Mouse (Mus musculus) heart, embryonic 13.5 days (tissue): ENCODE results near the gene Klk12. TPM values are rescaled to one million over a fixed set of nuclear protein-coding genes. Genes with fewer than 3 reads are reported as not detected.

Source experiments
- ATAC-seq: fragments of 200-750 bp; cut with Nextera tagmentation; 2 replicates; pipeline ENCODE4 v1.8.0; 2017; ENCODE audit warnings: moderate TSS enrichment; ENCODE audit not compliant: insufficient number of reproducible peaks, low FRiP score, low TSS enrichment; ENCODE audit errors: extremely low read depth
- H3K27ac ChIP-seq: fragments of 300-500 bp; sonication (generic); replicated peaks from 2 replicates; pipeline ENCODE4 v1.5.1; 2015; ENCODE audit warnings: moderate library complexity, mild to moderate bottlenecking, inconsistent platforms
- H3K27me3 ChIP-seq: fragments of 300-500 bp; sonication (generic); replicated peaks from 2 replicates; pipeline ENCODE4 v1.6.1; 2015; ENCODE audit warnings: mild to moderate bottlenecking, inconsistent platforms
- H3K36me3 ChIP-seq: fragments of 300-500 bp; sonication (generic); 2 replicates; pipeline ENCODE4 v1.6.1; 2015; ENCODE audit warnings: mild to moderate bottlenecking, inconsistent platforms
- H3K4me1 ChIP-seq: fragments of 300-500 bp; sonication (generic); 2 replicates; pipeline ENCODE4 v1.6.1; 2015; ENCODE audit warnings: inconsistent platforms
- H3K4me2 ChIP-seq: fragments of 300-500 bp; sonication (generic); 2 replicates; pipeline ENCODE4 v1.6.1; 2015; ENCODE audit warnings: inconsistent platforms, mild to moderate bottlenecking, moderate library complexity
- H3K4me3 ChIP-seq: fragments of 300-500 bp; sonication (generic); 2 replicates; pipeline ENCODE4 v1.5.1; 2015; ENCODE audit warnings: moderate library complexity, mild to moderate bottlenecking, inconsistent platforms
- H3K9ac ChIP-seq: fragments of 300-500 bp; sonication (generic); 2 replicates; pipeline ENCODE4 v1.6.1; 2015; ENCODE audit warnings: inconsistent platforms, mild to moderate bottlenecking, moderate library complexity
- H3K9me3 ChIP-seq: fragments of 300-500 bp; sonication (generic); 2 replicates; pipeline ENCODE4 v1.6.1; 2016; ENCODE audit warnings: inconsistent platforms
- WGBS: fragments of 180-500 bp; shearing (Covaris S2); methylation state at CpG from one replicate; pipeline ENCODE4 v1.1.7; 2015; ENCODE audit warnings: mixed read lengths; 5-methylcytosine and 5-hydroxymethylcytosine counted together
- polyA plus RNA-seq: library from polyadenylated mRNA; unstranded; fragments of >200 nt; fragmentation: Nextera tagmentation; extraction: Ambion mirVana; gene quantifications from 2 replicates; pipeline ENCODE4 v1.2.1, GENCODE M21; 2015

The Klk12 gene
- polyA plus RNA-seq, 1 experiment from 2014 or later = not detected

DNA sequence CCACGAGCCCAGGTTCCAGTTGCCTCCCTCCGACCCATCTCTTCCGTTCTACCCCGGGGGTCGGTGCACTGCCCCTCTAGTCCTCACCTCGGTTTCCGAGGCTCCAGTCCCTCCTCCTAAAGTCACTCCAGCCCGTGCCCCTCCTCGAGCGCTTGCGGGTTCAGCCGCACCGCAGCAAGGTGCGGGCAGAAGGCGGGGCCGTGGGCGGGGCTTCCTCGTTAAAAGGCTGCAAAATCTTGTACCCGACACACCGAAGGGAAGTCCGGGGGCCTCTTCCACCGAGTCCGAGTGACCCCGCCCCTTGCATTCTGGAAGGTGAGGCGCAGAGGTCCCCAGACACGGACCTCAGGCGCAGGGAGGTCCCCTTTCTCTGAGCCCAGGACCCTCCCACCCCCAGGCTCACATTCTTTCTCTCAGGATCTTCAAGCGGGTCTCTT, 28.7 kb downstream of the Klk12 start, which contains the start of gene Klk8:
Gene Klk8 (plus strand): TSS at position 245 of the 437 bp plus-strand sequence.
- Histone ChIP-seq H3K27ac (no peak within 1 kb of the TSS), H3K4me3 (peak within 1 kb of the TSS; percentile 59), H3K27me3 (peaks cover 50% of the 10 kb centered on the region), H3K4me1 (peaks cover 17% of the 10 kb centered on the region), H3K9me3 (no peaks in the 10 kb centered on the region), H3K4me2 (peak within 1 kb of the TSS; percentile 83), H3K9ac (peak within 1 kb of the TSS; percentile 76), H3K36me3 (no peaks in the 10 kb centered on the region; the same call in 1 of the 2 replicates)
- WGBS = 1% methylated on average over 28 of the region's 28 CpGs
- no peak for ATAC-seq

DNA sequence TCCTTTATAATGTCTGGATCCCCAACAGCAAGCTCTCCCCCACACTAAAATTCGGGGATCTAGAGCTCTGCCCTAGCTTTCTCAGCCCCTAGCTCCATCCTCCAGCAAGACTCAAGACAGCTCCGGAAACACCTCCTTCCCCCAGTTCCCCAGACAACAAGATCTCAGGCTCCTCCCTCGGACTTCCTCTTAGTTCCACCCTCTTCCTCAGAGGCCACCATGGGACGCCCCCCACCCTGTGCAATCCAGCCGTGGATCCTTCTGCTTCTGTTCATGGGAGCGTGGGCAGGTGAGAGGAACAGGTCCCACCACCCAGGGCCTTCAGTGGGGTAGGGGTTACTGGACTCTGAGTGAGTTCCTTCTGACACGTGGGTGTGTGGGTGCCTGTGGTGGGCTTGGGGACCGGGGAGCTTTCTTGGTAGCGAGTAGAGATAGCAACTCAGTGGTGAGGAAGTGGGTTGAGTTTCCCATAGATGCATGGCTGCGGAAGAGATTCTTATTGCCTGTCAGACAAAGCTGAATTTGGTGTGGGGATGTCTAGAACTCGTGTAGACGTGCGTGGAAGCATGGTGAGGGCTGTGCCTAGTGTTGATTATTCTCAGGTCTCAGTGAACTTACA, 29.3 kb downstream of the Klk12 start:
- 32% methylated on average over 13 of the region's 13 CpGs for WGBS
- H3K9ac ChIP-seq = peak overlapping the region; percentile 76; the same call in 1 of the 2 replicates
- peaks cover 50% of the 10 kb centered on the region for H3K27me3 ChIP-seq

GRCm38 (mm10) chr7:43799876-43800275, 31.2 kb downstream of the Klk12 start:
- 63% methylated on average over 7 of the region's 7 CpGs for WGBS

More for the DNA sequence above, 29.3 kb downstream of the Klk12 start:
- peak overlapping the region; percentile 83 for H3K4me2 ChIP-seq
- H3K4me1 ChIP-seq = peaks cover 17% of the 10 kb centered on the region
- peak overlapping the region; percentile 59 for H3K4me3 ChIP-seq
- H3K27ac ChIP-seq = no peak overlapping the region
- no peaks in the 10 kb centered on the region for H3K9me3 ChIP-seq
- H3K36me3 ChIP-seq = no peaks in the 10 kb centered on the region; the same call in 1 of the 2 replicates
- ATAC-seq = peak; percentile 44; the same call in 1 of the 2 replicates

DNA sequence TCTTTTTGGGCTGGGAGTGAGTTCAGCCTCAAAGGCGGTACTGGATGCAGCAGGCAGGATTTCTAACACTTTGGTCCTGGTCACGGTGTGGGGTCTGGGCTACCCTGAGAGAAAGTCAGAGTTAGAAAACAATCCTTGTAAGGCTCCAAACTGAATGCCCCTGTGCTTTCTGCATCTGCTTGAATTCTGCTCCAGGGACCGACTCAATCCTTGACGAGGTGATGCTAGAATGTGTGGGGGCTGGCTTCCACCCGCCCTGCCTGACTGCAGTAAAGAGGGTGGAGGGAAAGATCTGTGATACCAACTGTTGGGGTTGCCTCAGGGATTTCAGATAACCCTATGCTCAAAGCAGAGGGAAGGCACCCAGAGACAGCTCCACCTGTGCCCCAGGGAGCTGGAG, 42.3 kb downstream of the Klk12 start, which contains the start of gene Klk7:
Gene Klk7 (plus strand): TSS at position 301 of the 400 bp plus-strand sequence.
- WGBS = 45% methylated on average over 5 of the region's 5 CpGs

More at GRCm38 (mm10) chr7:43799876-43800275, 31.2 kb downstream of the Klk12 start:
- Histone ChIP-seq H3K4me1 (peaks cover 17% of the 10 kb centered on the region), H3K27me3 (peaks cover 43% of the 10 kb centered on the region), H3K9ac (no peak overlapping the region), H3K9me3 (no peaks in the 10 kb centered on the region), H3K4me2 (no peak overlapping the region), H3K36me3 (no peaks in the 10 kb centered on the region; the same call in 1 of the 2 replicates), H3K4me3 (no peak overlapping the region), H3K27ac (no peak overlapping the region)
- no peak for ATAC-seq

GRCm38 (mm10) chr7:43815211-43815610, 46.5 kb downstream of the Klk12 start:
- WGBS = 76% methylated on average over 7 of the region's 7 CpGs
- H3K9ac ChIP-seq = no peak overlapping the region
- H3K36me3 ChIP-seq = no peaks in the 10 kb centered on the region
- no peaks in the 10 kb centered on the region for H3K9me3 ChIP-seq
- H3K4me3 ChIP-seq = no peak overlapping the region
- no peak overlapping the region for H3K27ac ChIP-seq
- no peak overlapping the region for H3K4me2 ChIP-seq
- ATAC-seq = no peak
- no peaks in the 10 kb centered on the region for H3K4me1 ChIP-seq
- peaks cover 9% of the 10 kb centered on the region for H3K27me3 ChIP-seq

More for the DNA sequence above, 42.3 kb downstream of the Klk12 start, which contains the start of gene Klk7:
- Histone ChIP-seq H3K9me3 (no peaks in the 10 kb centered on the region), H3K36me3 (no peaks in the 10 kb centered on the region), H3K9ac (no peak within 1 kb of the TSS), H3K4me3 (no peak within 1 kb of the TSS), H3K4me1 (no peaks in the 10 kb centered on the region), H3K27me3 (peaks cover 9% of the 10 kb centered on the region), H3K4me2 (no peak within 1 kb of the TSS), H3K27ac (no peak within 1 kb of the TSS)
- no peak for ATAC-seq

DNA sequence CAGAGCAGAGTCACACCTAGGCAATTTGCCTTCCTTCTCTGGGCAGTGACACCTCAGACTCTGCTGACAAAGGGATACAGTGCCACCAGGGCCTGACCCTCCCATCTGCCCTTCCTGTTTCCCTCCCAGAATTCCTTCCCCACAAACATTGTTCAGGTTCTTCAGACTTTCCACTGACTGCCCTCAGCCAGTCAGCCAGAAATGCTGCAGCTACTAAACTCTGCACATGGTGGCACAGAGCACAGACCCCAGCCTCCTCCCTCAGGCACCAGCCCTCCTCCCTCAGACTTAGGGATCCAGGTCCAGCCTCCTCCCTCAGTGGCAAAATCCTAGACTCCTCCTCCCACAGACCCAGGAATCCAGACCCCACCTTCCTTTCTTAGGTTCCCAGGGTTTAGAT, 48.0 kb downstream of the Klk12 start:
- ATAC-seq = no peak
- no peaks in the 10 kb centered on the region for H3K9me3 ChIP-seq

GRCm38 (mm10) chr7:43821581-43821980, 52.9 kb downstream of the Klk12 start:
- ATAC-seq = no peak
- Histone ChIP-seq H3K27ac (no peak overlapping the region), H3K27me3 (no peaks in the 10 kb centered on the region), H3K4me3 (no peak overlapping the region), H3K4me1 (no peaks in the 10 kb centered on the region), H3K4me2 (no peak overlapping the region), H3K36me3 (no peaks in the 10 kb centered on the region), H3K9me3 (no peaks in the 10 kb centered on the region), H3K9ac (no peak overlapping the region)
- 78% methylated on average over 7 of the region's 7 CpGs for WGBS

More for the DNA sequence above, 48.0 kb downstream of the Klk12 start:
- no peak overlapping the region for H3K4me3 ChIP-seq
- H3K27ac ChIP-seq = no peak overlapping the region
- no peaks in the 10 kb centered on the region for H3K4me1 ChIP-seq
- no peak overlapping the region for H3K4me2 ChIP-seq
- peaks cover 9% of the 10 kb centered on the region; the same call in 1 of the 2 replicates for H3K27me3 ChIP-seq
- no peak overlapping the region for H3K9ac ChIP-seq
- H3K36me3 ChIP-seq = no peaks in the 10 kb centered on the region

Other genes starting within 250 kb of the Klk12 start
- 0.68 and 1.1 TPM in 2 replicates for gene Cd33, start 224.5 kb upstream of the Klk12 start, polyA plus RNA-seq
- 1.2 and 1.3 TPM in 2 replicates for gene Zfp658, start 206.6 kb upstream of the Klk12 start, polyA plus RNA-seq
- gene Zfp719, start 189.3 kb upstream of the Klk12 start, polyA plus RNA-seq = 7.0 TPM in 2 replicates
- not detected in 2 replicates for gene Zfp819, start 161.7 kb upstream of the Klk12 start, polyA plus RNA-seq
- not detected in 2 replicates for gene Ceacam18, start 134.2 kb upstream of the Klk12 start, polyA plus RNA-seq
- gene Siglece, start 108.7 kb upstream of the Klk12 start, polyA plus RNA-seq = 0.41 and 0.52 TPM in 2 replicates
- gene Ctu1, start 96.9 kb upstream of the Klk12 start, polyA plus RNA-seq = 6.3 and 6.8 TPM in 2 replicates
- gene Klk14, start 78.5 kb upstream of the Klk12 start, polyA plus RNA-seq = not detected in 2 replicates
- 0.20 TPM in 1 of 2 replicates, not detected in the other for gene Klk13, start 56.3 kb upstream of the Klk12 start, polyA plus RNA-seq
- gene Klk11, start 5.7 kb downstream of the Klk12 start, polyA plus RNA-seq = not detected in 2 replicates
- gene Klk10, start 12.1 kb downstream of the Klk12 start, polyA plus RNA-seq = 0.10 and 0.11 TPM in 2 replicates
- gene Klk9, start 23.0 kb downstream of the Klk12 start, polyA plus RNA-seq = 0.13 and 0.25 TPM in 2 replicates
- gene Klk8, start 28.7 kb downstream of the Klk12 start, polyA plus RNA-seq = 25.8 and 27.9 TPM in 2 replicates
- gene Klk7, start 42.4 kb downstream of the Klk12 start, polyA plus RNA-seq = 0.09 and 0.10 TPM in 2 replicates
- gene Klk6, start 55.6 kb downstream of the Klk12 start, polyA plus RNA-seq = not detected in 2 replicates
- not detected in 2 replicates for gene Klk5, start 73.1 kb downstream of the Klk12 start, polyA plus RNA-seq
- gene Klk4, start 112.3 kb downstream of the Klk12 start, polyA plus RNA-seq = not detected in 2 replicates
- gene Klk15, start 164.8 kb downstream of the Klk12 start, polyA plus RNA-seq = not detected in 2 replicates
- not detected in 2 replicates for gene Klk1b8, start 181.8 kb downstream of the Klk12 start, polyA plus RNA-seq
- gene Klk1b1, start 197.9 kb downstream of the Klk12 start, polyA plus RNA-seq = not detected in 2 replicates
- gene Klk1b9, start 207.2 kb downstream of the Klk12 start, polyA plus RNA-seq = not detected in 2 replicates
- not detected in 2 replicates for gene Klk1b11, start 227.0 kb downstream of the Klk12 start, polyA plus RNA-seq
- gene Klk1b26, start 243.3 kb downstream of the Klk12 start, polyA plus RNA-seq = not detected in 2 replicates